Mouse (Mus musculus): Measurements from ENCODE around the gene Itih1.
A peak's percentile ranks its signal among the peaks of the same experiment; 100 is the strongest.

Itih1 gene

DNA sequence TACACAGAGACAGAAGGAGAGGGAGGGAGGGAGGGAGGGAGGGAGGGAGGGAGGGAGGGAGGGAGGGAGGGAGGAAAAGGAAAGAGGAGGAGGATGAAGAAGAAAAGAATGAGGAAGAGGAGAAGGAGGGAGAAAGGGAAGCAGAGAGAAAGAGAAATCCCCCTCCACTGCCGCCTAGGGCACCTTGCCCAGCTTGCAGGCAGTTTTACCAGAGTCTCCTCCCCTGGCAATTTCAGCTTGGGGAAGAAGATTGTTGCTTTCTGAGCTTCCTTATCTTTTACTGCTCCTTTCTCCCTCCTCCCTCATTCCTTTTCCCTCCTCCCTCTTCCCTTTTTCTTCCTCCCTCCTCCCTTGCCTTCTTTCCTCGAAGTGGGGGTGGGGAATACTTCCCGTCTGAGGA, 40.1 kb downstream of the Itih1 start:
- DNase-seq: no peak

- no peak for DNase-seq
Measured at GRCm38 (mm10) chr14:30902628-30903027, 40.5 kb downstream of the Itih1 start.

- no peak for DNase-seq
Measured at GRCm38 (mm10) chr14:30899972-30900371, 43.1 kb downstream of the Itih1 start.

DNA sequence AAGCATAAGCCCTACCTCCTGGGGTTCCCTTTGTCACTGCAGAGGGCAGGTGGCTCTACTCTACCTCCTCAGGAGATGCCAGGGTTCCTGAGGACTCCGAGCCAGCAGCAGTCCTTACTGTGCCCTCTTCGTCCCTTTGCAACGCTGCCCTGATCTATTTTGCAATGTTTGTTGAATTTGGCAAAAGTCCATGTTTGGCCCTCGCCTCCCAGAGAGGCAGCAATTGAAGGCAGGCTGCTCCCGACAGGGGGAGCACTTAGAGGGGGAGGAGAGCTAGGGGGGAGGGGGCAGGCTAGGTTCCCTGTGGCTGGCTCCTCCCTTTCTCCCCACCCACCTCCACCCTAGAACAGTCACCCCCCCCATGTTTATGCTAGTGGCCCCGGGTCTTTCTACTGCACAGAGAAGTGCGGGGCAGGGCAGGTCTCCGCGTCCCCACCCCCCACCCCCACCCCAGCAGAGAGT, 54.8 kb downstream of the Itih1 start:
- DNase-seq: no peak

DNA sequence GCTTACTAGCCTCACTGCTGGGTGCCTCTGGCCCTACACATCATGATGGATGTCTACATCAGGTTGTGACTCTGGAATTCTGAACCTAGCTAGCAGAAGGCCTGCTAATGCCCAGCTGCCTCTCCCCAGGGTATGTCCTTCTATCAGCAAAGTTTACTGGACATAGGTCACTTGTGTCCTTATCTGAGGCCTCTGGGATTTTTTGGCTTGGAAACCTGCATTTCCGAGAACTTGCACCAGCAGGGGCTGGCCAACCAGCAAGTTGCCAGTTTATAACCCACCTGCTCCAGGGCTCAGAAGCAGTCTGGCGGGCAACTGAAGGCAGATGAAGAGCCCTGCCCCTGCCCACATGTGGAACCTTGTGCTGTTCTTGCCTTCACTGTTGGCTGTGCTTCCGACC, 56.9 kb downstream of the Itih1 start, which contains the start of gene Itih4:
Gene Itih4 (plus strand): TSS at position 273 of the 400 bp plus-strand sequence.
- DNase-seq: no peak

GRCm38 (mm10) chr14:30885298-30885697, 57.8 kb downstream of the Itih1 start:
- DNase-seq: no peak

DNA sequence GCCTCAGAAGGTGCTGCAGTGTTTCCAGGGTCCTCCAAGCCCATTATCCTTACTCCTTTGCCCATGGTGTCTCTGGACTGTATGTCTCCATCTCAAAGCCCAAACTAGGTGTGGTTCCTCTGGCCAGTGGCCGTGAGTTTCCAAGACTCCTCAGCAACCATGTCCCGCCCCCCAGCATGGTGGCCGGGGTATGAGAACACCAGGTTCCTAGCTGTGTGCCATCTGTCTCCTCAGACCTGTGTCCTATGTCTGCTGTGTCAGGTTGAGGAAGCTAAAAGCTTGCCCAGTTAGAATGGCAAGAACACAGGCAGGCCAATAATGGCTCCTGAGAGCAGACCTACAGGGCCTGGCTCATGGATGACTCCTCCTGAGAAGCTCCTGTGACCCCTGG, 61.4 kb downstream of the Itih1 start:
- no peak for DNase-seq

DNA sequence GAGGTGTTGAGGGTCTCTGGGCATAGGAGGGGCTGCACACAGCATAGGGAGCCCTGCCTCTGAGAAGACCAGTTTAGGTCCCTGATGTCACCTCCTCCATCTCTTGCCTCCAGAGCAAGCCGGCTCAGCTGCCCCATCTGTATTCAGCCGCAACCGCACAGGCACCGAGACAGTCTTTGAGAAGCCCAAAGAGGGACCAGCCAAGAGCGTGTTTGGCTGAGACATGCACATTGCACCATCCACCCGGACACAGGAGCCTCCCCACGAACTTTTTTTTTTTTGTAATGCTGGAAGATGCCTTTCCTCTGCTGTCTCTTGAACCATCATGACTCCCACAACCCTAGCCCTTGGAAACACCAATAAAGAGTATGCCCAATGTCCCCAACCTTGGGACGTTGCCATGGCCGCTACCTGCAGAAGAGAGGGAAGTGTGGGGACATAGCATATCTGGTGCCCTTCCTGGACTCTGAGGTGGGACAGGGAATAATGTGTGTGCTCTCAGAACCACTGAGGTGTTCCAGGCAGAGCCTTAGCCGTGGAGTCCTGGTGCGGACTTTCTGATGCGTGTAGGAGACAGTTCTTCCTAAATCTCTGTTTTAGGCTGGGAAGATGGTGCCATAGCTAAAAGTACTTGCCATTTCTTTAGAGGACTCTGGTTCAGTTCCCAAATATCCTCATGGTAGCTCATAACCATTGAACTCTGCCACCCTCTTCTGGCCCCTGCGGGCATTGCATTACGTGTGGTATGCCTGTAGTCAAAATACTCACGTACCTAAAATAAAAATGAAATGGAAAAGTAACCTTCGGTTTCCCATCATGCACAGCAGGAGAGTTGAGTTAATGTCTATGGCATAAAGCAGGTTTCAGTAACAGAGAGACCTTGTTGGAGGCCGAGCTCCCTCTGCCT, 62.0 kb downstream of the Itih1 start:
- peak; percentile 23 to 47 for DNase-seq

DNA sequence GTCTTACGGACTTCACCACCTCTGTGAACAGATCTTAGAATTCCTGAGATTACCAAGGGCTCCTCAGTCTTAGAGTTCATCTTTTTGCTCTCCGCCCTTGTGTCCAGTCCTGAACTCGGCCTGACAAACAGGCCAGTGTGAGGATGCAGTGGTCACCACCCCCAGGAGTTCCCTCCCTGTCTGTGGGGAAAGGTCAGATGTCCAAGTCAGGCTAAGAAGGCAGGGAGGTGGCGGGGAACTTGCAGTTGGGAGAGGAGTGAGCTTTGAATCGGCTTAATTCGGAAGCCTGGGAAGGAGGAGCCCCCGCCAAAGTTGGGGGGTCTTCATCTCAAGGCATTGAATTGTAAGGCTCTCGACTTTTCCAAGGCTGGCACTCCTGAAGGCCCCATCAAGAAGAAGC, 62.8 kb downstream of the Itih1 start:
- no peak for DNase-seq

DNA sequence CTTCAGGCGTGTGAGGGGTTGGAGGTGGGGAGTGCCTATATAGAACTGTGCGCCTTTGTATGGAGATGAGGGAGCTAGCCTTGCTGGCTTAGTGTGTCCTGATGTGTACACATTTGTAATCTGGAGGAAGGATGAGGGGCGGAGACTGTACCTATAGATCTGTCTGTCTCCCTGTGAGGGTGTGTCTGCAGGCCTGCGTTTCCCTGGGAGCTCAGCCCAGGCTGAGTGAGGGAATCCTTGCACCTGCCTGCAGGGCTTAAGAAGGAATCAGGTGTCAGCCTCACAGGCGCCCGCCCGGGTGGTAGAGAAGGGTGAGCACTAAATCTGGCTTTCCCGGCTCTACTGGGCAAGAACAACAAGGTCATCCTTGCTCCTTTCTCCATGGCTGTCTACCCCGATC, 63.3 kb downstream of the Itih1 start:
- no peak for DNase-seq
